Mouse (Mus musculus) cortical plate, adult 2 months (tissue): ENCODE results near the gene Kif6. TPM values are rescaled to one million over a fixed set of nuclear protein-coding genes. Genes with fewer than 3 reads are reported as not detected.

Experiments used
- H3K27ac ChIP-seq: fragments of 200-500 bp; 2 replicates; pipeline ENCODE4 v1.5.1; 2012; ENCODE audit warnings: low read length, control low read depth, inconsistent platforms; ENCODE audit not compliant: insufficient read depth
- H3K4me1 ChIP-seq: fragments of 200-500 bp; 2 replicates; pipeline ENCODE4 v1.6.1; 2011; ENCODE audit warnings: low read length; ENCODE audit not compliant: control insufficient read depth, insufficient read depth
- H3K4me3 ChIP-seq: fragments of 200-500 bp; 2 replicates; pipeline ENCODE4 v1.5.1; 2011; ENCODE audit warnings: mild to moderate bottlenecking, low read length, control low read depth; ENCODE audit not compliant: insufficient read depth
- CTCF ChIP-seq: fragments of 200-500 bp; IDR thresholded peaks from 2 replicates; pipeline ENCODE4 v1.5.1; 2011; ENCODE audit warnings: mild to moderate bottlenecking, control low read depth, low read length; ENCODE audit not compliant: insufficient read depth; ENCODE audit errors: extremely low read depth
- POLR2A ChIP-seq: fragments of 200-500 bp; IDR thresholded peaks from 2 replicates; pipeline ENCODE4 v1.6.1; 2011; ENCODE audit warnings: mild to moderate bottlenecking, low read length, control low read depth; ENCODE audit not compliant: insufficient read depth; ENCODE audit errors: extremely low read depth
- polyA plus RNA-seq: library from polyadenylated mRNA; depleted of rRNA; stranded (reverse); fragments of >200 nt; gene quantifications from 2 replicates; pipeline ENCODE4 v1.2.3, GENCODE M21; 2012

The Kif6 gene
- polyA plus RNA-seq, 1 experiment = 1.9 TPM

GRCm38 (mm10) chr17:49627011-49627794 lies 12.3 kb downstream of the Kif6 start:
- TF ChIP-seq CTCF = no peak
- no peak for TF ChIP-seq POLR2A
- Histone ChIP-seq H3K27ac (no peak overlapping the region), H3K4me1 (peaks cover 4% of the 10 kb centered on the region), H3K4me3 (no peak overlapping the region)

GRCm38 (mm10) chr17:49628875-49629274 lies 13.9 kb downstream of the Kif6 start:
- H3K27ac ChIP-seq = no peak overlapping the region
- TF ChIP-seq CTCF (no peak), POLR2A (no peak)
- no peak overlapping the region for H3K4me3 ChIP-seq
- H3K4me1 ChIP-seq = peaks cover 4% of the 10 kb centered on the region

DNA sequence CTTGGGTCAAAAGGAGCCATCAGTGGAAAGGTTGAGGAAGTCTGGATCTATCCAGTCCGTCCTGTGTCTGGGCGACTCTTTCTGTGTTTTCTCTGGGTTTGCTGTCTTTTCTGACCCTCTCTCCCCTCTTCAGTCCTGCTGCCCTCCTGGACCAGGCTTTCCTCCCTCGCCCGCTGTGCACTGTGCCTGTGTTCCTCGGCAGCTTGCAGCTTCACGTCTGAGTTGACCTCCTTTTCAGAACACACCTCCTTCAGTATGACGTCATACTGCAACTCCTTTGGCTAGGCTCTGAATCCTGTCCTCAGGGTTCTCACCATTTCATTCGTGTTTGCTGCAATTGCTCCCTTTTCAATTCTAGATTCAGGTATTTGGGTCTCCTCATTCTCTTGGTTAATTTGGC lies 18.1 kb downstream of the Kif6 start:
- no peak for TF ChIP-seq POLR2A
- no peak for TF ChIP-seq CTCF
- no peak overlapping the region for H3K4me3 ChIP-seq
- no peaks in the 10 kb centered on the region; the same call in 1 of the 2 replicates for H3K4me1 ChIP-seq
- H3K27ac ChIP-seq = no peak overlapping the region

GRCm38 (mm10) chr17:49641903-49642302 lies 27.0 kb downstream of the Kif6 start:
- TF ChIP-seq CTCF (no peak), POLR2A (no peak)
- H3K27ac ChIP-seq = no peak overlapping the region

DNA sequence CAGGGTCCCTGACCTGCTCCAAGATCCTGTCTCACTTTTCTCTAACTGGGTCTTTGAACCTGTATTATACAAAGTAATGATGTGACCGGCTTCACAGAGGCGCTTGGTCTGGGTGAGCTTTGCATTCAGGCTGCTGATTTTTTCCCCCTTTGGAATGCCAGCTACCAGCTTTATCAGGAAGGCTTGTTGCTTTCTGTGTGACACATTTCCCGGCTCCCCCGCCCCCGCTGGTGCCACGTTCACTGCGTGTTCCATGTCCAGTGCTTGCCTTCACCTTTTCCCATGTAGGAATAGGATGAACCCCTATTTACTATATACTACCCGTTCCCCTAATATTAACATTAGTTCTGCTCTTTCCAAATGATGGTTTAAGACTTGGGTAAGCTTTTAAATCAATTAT lies 27.4 kb downstream of the Kif6 start:
- no peak for TF ChIP-seq CTCF
- no peak for TF ChIP-seq POLR2A
- H3K4me1 ChIP-seq = no peaks in the 10 kb centered on the region
- no peak overlapping the region for H3K27ac ChIP-seq
- no peak overlapping the region for H3K4me3 ChIP-seq

More at GRCm38 (mm10) chr17:49641903-49642302, 27.0 kb downstream of the Kif6 start:
- Histone ChIP-seq H3K4me1 (no peaks in the 10 kb centered on the region), H3K4me3 (no peak overlapping the region)

DNA sequence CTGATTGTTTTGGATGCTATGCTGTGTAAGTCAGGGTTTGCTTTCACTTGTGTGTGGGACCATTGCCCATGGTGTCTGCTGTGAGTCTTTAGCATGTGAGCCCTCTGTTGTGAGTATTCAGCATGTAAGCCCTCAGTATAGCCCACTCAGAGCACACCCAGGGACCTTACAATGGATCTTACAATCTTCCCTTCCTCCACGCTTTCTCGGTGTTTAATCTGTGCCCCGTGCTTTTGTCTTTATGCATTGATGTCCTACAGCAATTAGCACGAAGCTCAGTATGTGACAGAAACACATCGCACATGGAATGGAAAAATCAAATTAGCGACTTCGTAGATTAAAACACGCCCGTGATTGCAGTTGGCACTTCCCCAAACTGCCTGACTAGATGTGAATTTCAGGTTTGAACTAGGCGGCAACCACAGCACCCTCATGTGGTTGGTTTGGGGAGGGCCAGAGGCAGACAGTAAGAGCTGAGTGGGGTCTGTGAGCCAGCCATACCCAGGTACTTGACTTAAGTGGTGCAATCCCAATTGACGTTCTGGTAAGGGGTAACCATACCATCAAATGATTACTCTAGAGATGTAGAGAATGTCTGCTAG lies 28.1 kb downstream of the Kif6 start:
- Histone ChIP-seq H3K27ac (no peak overlapping the region), H3K4me3 (no peak overlapping the region), H3K4me1 (no peaks in the 10 kb centered on the region)
- TF ChIP-seq POLR2A (no peak), CTCF (peak; percentile 37; the same call in 1 of the 2 replicates)

GRCm38 (mm10) chr17:49646267-49646666 lies 31.3 kb downstream of the Kif6 start:
- no peak overlapping the region for H3K27ac ChIP-seq
- no peaks in the 10 kb centered on the region for H3K4me1 ChIP-seq
- TF ChIP-seq CTCF = no peak
- no peak for TF ChIP-seq POLR2A
- no peak overlapping the region for H3K4me3 ChIP-seq

DNA sequence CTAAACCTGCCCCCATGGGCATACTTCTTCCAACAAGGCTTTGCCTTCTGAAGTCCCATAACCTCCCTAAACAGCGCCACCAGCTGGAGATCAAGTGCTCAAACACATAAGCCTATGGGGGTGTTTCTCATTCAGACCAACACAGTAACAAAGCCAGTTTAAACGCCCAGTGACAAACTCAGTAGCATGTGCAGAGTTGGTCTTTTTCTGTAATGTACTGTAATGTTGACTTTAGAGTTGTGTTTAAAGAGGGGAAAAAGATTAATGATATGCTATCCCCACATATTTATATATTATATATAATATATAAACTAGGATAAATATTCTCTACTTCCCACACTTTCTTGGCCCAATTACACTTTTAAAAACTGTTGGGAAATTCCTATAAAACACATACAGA lies 34.0 kb downstream of the Kif6 start:
- no peak for TF ChIP-seq CTCF
- no peak for TF ChIP-seq POLR2A
- Histone ChIP-seq H3K4me3 (no peak overlapping the region), H3K4me1 (no peaks in the 10 kb centered on the region), H3K27ac (no peak overlapping the region)

GRCm38 (mm10) chr17:49649394-49649793 lies 34.5 kb downstream of the Kif6 start:
- Histone ChIP-seq H3K4me3 (no peak overlapping the region), H3K4me1 (no peaks in the 10 kb centered on the region), H3K27ac (no peak overlapping the region)
- TF ChIP-seq CTCF (no peak), POLR2A (no peak)

DNA sequence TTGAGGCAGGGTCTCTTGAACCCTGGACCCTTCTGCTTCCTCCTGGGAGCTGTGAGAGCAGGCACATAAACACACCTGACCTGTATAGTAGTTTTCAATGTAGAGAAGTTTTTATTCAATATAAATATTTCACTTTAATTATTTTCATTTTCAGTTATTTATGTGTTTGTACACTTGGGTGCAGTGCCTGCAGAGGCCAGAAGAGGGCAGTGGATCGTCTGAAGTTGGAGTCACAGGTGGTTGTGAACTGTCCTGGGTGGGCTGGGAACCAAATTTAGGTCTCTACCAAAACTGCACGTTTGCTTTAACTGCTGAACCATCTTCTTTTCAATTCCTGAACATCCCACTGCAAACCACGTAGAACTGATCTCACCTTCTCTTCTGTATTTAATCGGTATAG lies 35.4 kb downstream of the Kif6 start:
- TF ChIP-seq POLR2A = no peak
- 0 out of 2 replicates have a peak, but pooled peaks have one; percentile 13 for TF ChIP-seq CTCF
- Histone ChIP-seq H3K27ac (no peak overlapping the region), H3K4me3 (no peak overlapping the region), H3K4me1 (no peaks in the 10 kb centered on the region)
